Mouse (Mus musculus) effector memory CD4-positive, alpha-beta T cell, adult 5 months (primary cell): ENCODE measurements around the gene Gm15446. TPM values are rescaled to one million over a fixed set of nuclear protein-coding genes. Genes with fewer than 3 reads are reported as not detected.

ENCODE experiments used
- polyA plus RNA-seq: library from polyadenylated mRNA; unstranded; fragments of 100-300 nt; shearing (Covaris generic); gene quantifications from one replicate; pipeline ENCODE4 v1.2.1, GENCODE M21; 2017

Gm15446 gene
- 11.3 TPM for polyA plus RNA-seq

GRCm38 (mm10) chr5:109923261-109924071, at the start of gene Gm15446:
Gm15446 (plus strand) TSS chr5:109923400.

Other genes with a start within 250 kb of the Gm15446 start
- 2.5 TPM for gene 5430403G16Rik, start 232.4 kb upstream of the Gm15446 start, polyA plus RNA-seq
- 9.9 TPM for gene 4930522L14Rik, start 171.5 kb upstream of the Gm15446 start, polyA plus RNA-seq
- gene Zfp932, start 73.1 kb downstream of the Gm15446 start, polyA plus RNA-seq: 15.0 TPM
- gene Gm17655, start 149.1 kb downstream of the Gm15446 start, polyA plus RNA-seq: 5.7 TPM
- 0.67 TPM for gene Gm35315, start 171.0 kb downstream of the Gm15446 start, polyA plus RNA-seq
- 2.4 TPM for gene Plcxd1, start 176.6 kb downstream of the Gm15446 start, polyA plus RNA-seq
- gene Gtpbp6, start 184.8 kb downstream of the Gm15446 start, polyA plus RNA-seq: 60.4 TPM
- 2.3 TPM for gene Zfp605, start 186.7 kb downstream of the Gm15446 start, polyA plus RNA-seq
- 52.6 TPM for gene Chfr, start 212.4 kb downstream of the Gm15446 start, polyA plus RNA-seq